Mouse (Mus musculus) liver, embryonic 13.5 days (tissue): ENCODE results near the gene Icam4. TPM values are rescaled to one million over a fixed set of nuclear protein-coding genes. Genes with fewer than 3 reads are reported as not detected.
"Not testable (repeated sequence)": the region's sequence is repeated elsewhere in the genome, so short reads cannot be mapped to it uniquely, and the experiment has no call there.

Source experiments
- ATAC-seq: fragments of 200-750 bp; cut with Nextera tagmentation; 2 replicates; pipeline ENCODE4 v1.8.0; 2017; ENCODE audit warnings: low read depth, mild to moderate bottlenecking, moderate number of reproducible peaks, moderate library complexity
- DNase-seq: peaks from one replicate; pipeline ENCODE4 v3.0.0; 2022
- H3K27ac ChIP-seq: fragments of 300-500 bp; sonication (generic); 2 replicates; pipeline ENCODE4 v1.5.1; 2015; ENCODE audit warnings: moderate library complexity, mild to moderate bottlenecking, inconsistent platforms
- H3K27me3 ChIP-seq: fragments of 300-500 bp; sonication (generic); 2 replicates; pipeline ENCODE4 v1.6.1; 2015; ENCODE audit warnings: mild to moderate bottlenecking, inconsistent platforms
- H3K36me3 ChIP-seq: fragments of 300-500 bp; sonication (generic); 2 replicates; pipeline ENCODE4 v1.6.1; 2015; ENCODE audit warnings: mild to moderate bottlenecking, inconsistent platforms
- H3K4me1 ChIP-seq: fragments of 300-500 bp; sonication (generic); replicated peaks from 2 replicates; pipeline ENCODE4 v1.6.1; 2015; ENCODE audit warnings: inconsistent platforms
- H3K4me2 ChIP-seq: fragments of 300-500 bp; sonication (generic); 2 replicates; pipeline ENCODE4 v1.6.1; 2015; ENCODE audit warnings: inconsistent platforms, mild to moderate bottlenecking, moderate library complexity
- H3K4me3 ChIP-seq: fragments of 300-500 bp; sonication (generic); replicated peaks from 2 replicates; pipeline ENCODE4 v1.5.1; 2015; ENCODE audit warnings: mild to moderate bottlenecking, inconsistent platforms
- H3K9ac ChIP-seq: fragments of 300-500 bp; sonication (generic); 2 replicates; pipeline ENCODE4 v1.6.1; 2015; ENCODE audit warnings: mild to moderate bottlenecking, inconsistent platforms
- H3K9me3 ChIP-seq: fragments of 300-500 bp; sonication (generic); replicated peaks from 2 replicates; pipeline ENCODE4 v1.6.1; 2016; ENCODE audit warnings: inconsistent platforms
- WGBS: fragments of 180-500 bp; shearing (Covaris S2); methylation state at CpG from one replicate; pipeline ENCODE4 v1.1.7; 2015; ENCODE audit not compliant: insufficient replicate concordance; 5-methylcytosine and 5-hydroxymethylcytosine counted together
- polyA plus RNA-seq: library from polyadenylated mRNA; unstranded; fragments of >200 nt; fragmentation: Nextera tagmentation; extraction: Ambion mirVana; gene quantifications from 2 replicates; pipeline ENCODE4 v1.2.1, GENCODE M21; 2015

The Icam4 gene
- polyA plus RNA-seq, 1 experiment from 2014 or later = 254 TPM

GRCm38 (mm10) chr9:20998337-20998736 is 30.8 kb upstream of the Icam4 start:
- not testable (repeated sequence) for H3K9ac ChIP-seq, H3K27ac ChIP-seq, H3K4me3 ChIP-seq, DNase-seq, H3K4me2 ChIP-seq, ATAC-seq, H3K36me3 ChIP-seq, H3K27me3 ChIP-seq, H3K9me3 ChIP-seq
- peaks cover 37% of the 10 kb centered on the region for H3K4me1 ChIP-seq
- 74% methylated on average over 1 of the region's 1 CpGs for WGBS

DNA sequence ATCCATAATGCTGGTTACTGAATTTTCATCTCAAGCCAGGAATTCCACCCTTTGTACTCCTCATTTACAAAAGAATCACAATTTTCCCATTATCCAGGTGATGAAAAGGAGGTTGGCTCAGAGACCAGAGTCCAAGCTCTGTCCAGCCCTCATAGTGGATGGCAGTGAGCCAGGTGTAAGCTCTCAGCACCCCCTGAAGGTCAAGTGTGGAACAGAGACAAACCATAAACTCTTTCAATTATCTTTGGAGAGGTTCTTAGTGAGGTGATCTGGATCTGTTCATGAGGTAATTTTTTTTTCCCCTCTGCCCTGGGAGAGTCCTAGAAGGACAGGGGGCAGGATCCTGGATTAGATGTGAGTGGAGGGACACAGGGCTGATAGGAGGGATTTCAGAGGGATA is 28.4 kb upstream of the Icam4 start:
- Histone ChIP-seq H3K36me3 (peaks cover 13% of the 10 kb centered on the region), H3K27me3 (no peaks in the 10 kb centered on the region), H3K9me3 (no peaks in the 10 kb centered on the region), H3K4me1 (peaks cover 50% of the 10 kb centered on the region), H3K4me2 (no peak overlapping the region), H3K27ac (no peak overlapping the region; the same call in 1 of the 2 replicates), H3K4me3 (no peak overlapping the region), H3K9ac (no peak overlapping the region)
- no peak for ATAC-seq
- no peak for DNase-seq

DNA sequence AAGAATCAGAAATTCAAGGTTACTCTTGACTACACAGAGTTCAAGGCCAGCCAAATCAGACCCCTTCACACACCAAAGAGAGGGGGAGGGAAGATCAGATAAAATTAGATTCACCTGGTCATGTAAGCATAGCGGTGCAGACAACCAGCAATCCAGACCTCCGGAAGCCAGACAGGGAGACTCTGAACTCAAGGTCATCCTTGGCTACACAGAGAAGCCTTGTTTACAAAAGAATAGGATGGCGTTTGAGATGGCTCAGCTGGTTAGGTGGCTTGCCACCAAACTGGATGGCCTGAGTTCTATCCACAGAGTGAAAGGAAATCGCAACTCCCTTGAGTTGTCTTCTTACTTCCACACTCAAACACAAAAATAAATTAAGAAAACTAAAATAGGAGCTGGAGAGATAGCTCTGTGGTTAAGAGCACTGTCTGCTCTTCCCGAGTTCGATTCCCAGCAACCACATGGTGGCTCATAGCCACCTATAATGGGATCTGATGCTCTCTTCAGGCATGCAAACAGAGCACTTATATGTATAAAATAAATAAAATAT is 27.4 kb upstream of the Icam4 start:
- 0 out of 2 replicates have a peak overlapping the region, but pooled peaks have one; percentile 45 for H3K27ac ChIP-seq
- ATAC-seq = no peak

DNA sequence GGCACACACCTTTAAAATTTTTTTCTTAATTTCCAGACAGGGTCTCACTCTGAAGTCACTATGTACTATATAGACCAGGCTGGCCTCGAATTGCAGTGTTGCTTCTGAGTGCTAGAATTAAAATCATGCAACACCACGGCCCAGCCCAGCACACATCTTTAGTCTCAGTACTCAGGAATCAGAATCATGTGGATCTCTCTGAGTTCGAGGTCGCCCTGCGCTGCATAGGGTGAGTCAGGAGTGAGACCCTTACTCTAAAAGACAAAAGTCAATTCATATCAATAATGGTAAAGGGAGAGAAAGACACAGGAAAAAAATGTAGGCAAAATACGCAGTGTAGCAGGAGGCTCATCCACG is 26.9 kb upstream of the Icam4 start:
- H3K9ac ChIP-seq = peak overlapping the region; percentile 81
- no peaks in the 10 kb centered on the region for H3K9me3 ChIP-seq
- H3K36me3 ChIP-seq = peaks cover 27% of the 10 kb centered on the region
- DNase-seq (no peak), ATAC-seq (peak; percentile 22)
- peak overlapping the region; percentile 82 for H3K4me3 ChIP-seq
- peak overlapping the region; percentile 87 for H3K4me2 ChIP-seq
- H3K4me1 ChIP-seq = peaks cover 45% of the 10 kb centered on the region
- WGBS = 13% methylated on average over 7 of the region's 7 CpGs
- H3K27me3 ChIP-seq = no peaks in the 10 kb centered on the region
- H3K27ac ChIP-seq = peak overlapping the region; percentile 83

More for the DNA sequence above, 27.4 kb upstream of the Icam4 start:
- no peaks in the 10 kb centered on the region for H3K27me3 ChIP-seq
- no peak for DNase-seq
- WGBS = 66% methylated on average over 6 of the region's 6 CpGs
- H3K4me1 ChIP-seq = peaks cover 48% of the 10 kb centered on the region
- H3K36me3 ChIP-seq = peaks cover 22% of the 10 kb centered on the region
- H3K4me3 ChIP-seq = no peak overlapping the region; the same call in 1 of the 2 replicates
- H3K4me2 ChIP-seq = peak overlapping the region; percentile 87
- no peak overlapping the region for H3K9ac ChIP-seq
- H3K9me3 ChIP-seq = no peaks in the 10 kb centered on the region

- peak; percentile 81 for DNase-seq
These were observed 26.3 kb upstream of the Icam4 start, which contains the start of gene Mrpl4 for GRCm38 (mm10) chr9:21002627-21003551. Mrpl4 (plus strand) TSS chr9:21002738.

DNA sequence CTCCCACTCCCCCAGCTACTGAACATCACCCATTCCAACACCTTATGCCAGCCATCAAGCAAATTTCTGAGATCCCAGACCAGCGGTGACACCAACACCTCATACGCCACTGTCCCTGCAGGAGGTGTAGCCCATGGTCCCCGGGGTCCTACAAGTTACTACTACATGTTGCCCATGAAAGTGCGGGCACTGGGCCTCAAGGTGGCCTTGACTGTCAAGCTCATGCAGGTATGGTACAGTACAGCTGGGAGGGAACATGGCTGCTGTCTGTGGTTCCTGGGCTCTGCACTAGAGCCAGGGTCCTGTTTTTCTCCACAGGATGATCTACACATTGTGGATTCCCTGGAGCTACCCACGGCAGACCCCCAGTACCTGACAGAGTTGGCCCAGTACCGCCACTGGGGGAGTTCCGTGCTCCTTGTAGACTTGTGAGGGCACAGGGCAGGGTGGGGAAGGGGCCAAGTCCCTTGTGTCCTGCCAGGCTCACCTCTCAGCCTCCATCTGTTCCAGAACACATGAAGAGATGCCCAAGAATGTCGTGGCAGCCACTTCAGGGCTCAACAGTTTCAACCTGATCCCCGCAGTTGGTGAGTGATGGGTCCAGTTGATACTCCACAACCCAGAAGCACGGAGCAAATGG is 21.7 kb upstream of the Icam4 start:
- Histone ChIP-seq H3K9me3 (no peaks in the 10 kb centered on the region), H3K4me3 (no peak overlapping the region), H3K36me3 (peaks cover 46% of the 10 kb centered on the region), H3K4me1 (peaks cover 39% of the 10 kb centered on the region), H3K27me3 (no peaks in the 10 kb centered on the region), H3K9ac (no peak overlapping the region), H3K27ac (no peak overlapping the region), H3K4me2 (no peak overlapping the region)
- DNase-seq = no peak
- no peak for ATAC-seq
- WGBS = 86% methylated on average over 10 of the region's 10 CpGs

More at GRCm38 (mm10) chr9:21002627-21003551, 26.3 kb upstream of the Icam4 start, which contains the start of gene Mrpl4:
- H3K36me3 ChIP-seq = peaks cover 34% of the 10 kb centered on the region
- H3K4me1 ChIP-seq = peaks cover 38% of the 10 kb centered on the region
- H3K4me2 ChIP-seq = peak within 1 kb of the TSS; percentile 87
- no peaks in the 10 kb centered on the region for H3K27me3 ChIP-seq
- H3K4me3 ChIP-seq = peak within 1 kb of the TSS; percentile 82
- H3K27ac ChIP-seq = peak within 1 kb of the TSS; percentile 83
- ATAC-seq = peak; percentile 84
- under 1% methylated on average over 72 of the region's 72 CpGs for WGBS
- peak within 1 kb of the TSS; percentile 81 for H3K9ac ChIP-seq
- no peaks in the 10 kb centered on the region for H3K9me3 ChIP-seq

DNA sequence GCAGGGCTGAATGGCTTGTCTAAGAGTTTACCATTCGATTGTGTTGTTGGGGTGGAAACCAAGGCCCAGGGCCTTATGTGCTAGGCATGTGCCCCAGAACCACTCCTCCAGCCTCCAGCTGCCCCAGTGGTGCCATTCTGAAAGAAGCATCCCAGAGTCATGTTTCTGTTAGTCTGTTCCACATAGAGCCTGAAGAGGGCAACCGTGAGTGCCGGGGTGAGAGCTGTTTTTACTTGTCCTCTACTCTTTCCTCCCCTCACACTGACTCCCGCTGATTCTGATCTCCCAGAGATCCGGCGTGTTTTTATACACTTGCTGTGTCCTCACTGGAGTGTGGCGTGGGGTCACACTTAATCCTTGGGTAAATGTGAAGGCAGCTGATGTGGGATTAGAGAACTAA is 21.2 kb upstream of the Icam4 start:
- Histone ChIP-seq H3K27ac (0 out of 2 replicates have a peak overlapping the region, but pooled peaks have one; percentile 22), H3K4me2 (no peak overlapping the region), H3K9ac (no peak overlapping the region), H3K9me3 (no peaks in the 10 kb centered on the region), H3K36me3 (peaks cover 46% of the 10 kb centered on the region), H3K4me1 (peaks cover 45% of the 10 kb centered on the region), H3K27me3 (no peaks in the 10 kb centered on the region), H3K4me3 (no peak overlapping the region)
- WGBS = 70% methylated on average over 7 of the region's 7 CpGs
- ATAC-seq (no peak), DNase-seq (no peak)

DNA sequence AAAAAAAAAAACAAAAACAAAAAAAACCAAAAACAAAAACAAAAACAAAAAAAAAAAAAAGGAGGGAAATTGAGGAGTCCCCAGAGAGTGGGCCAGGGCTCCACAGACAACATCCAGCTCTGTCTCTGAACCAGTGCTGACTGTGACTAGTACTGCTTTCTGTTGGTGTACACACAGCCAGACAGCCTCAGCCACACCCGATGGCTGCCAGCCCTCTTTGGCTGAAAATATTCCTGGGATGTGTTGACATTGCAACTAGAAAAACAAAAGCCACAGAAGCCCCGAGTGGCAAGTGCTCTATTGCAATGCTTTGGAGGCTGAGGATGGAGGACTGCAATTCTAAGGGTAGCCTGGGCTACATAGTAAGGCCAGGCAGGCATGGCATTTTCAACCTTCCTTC is 18.8 kb upstream of the Icam4 start:
- 46% methylated on average over 2 of the region's 2 CpGs for WGBS
- ATAC-seq (no peak), DNase-seq (no peak)
- peaks cover 34% of the 10 kb centered on the region for H3K4me1 ChIP-seq
- no peak overlapping the region for H3K4me3 ChIP-seq
- no peak overlapping the region for H3K4me2 ChIP-seq
- peak overlapping the region; percentile 43; the same call in 1 of the 2 replicates for H3K27ac ChIP-seq
- H3K36me3 ChIP-seq = peaks cover 36% of the 10 kb centered on the region
- H3K27me3 ChIP-seq = peaks cover 16% of the 10 kb centered on the region
- H3K9me3 ChIP-seq = no peaks in the 10 kb centered on the region
- no peak overlapping the region for H3K9ac ChIP-seq

GRCm38 (mm10) chr9:21010939-21011541 is 18.1 kb upstream of the Icam4 start:
- DNase-seq, ATAC-seq, H3K4me3 ChIP-seq, H3K9me3 ChIP-seq, H3K9ac ChIP-seq, H3K4me2 ChIP-seq: not testable (repeated sequence)
- Histone ChIP-seq H3K27ac (peak overlapping the region; percentile 43; the same call in 1 of the 2 replicates), H3K36me3 (peaks cover 31% of the 10 kb centered on the region), H3K27me3 (peaks cover 23% of the 10 kb centered on the region), H3K4me1 (peaks cover 40% of the 10 kb centered on the region)
- 66% methylated on average over 9 of the region's 9 CpGs for WGBS

GRCm38 (mm10) chr9:21011846-21012312 is 17.3 kb upstream of the Icam4 start:
- no peaks in the 10 kb centered on the region for H3K9me3 ChIP-seq
- 14% methylated on average over 5 of the region's 5 CpGs for WGBS
- peaks cover 22% of the 10 kb centered on the region for H3K36me3 ChIP-seq
- H3K4me3 ChIP-seq = no peak overlapping the region
- peaks cover 31% of the 10 kb centered on the region for H3K27me3 ChIP-seq
- no peak for DNase-seq
- peak overlapping the region; percentile 34 for H3K9ac ChIP-seq
- peak; percentile 31; the same call in 1 of the 2 replicates for ATAC-seq
- H3K4me1 ChIP-seq = peaks cover 47% of the 10 kb centered on the region
- peak overlapping the region; percentile 39 for H3K27ac ChIP-seq
- 0 out of 2 replicates have a peak overlapping the region, but pooled peaks have one; percentile 2 for H3K4me2 ChIP-seq
